24 mouse cellular contexts compared by ENCODE assay signal in the genomic region with DNA sequence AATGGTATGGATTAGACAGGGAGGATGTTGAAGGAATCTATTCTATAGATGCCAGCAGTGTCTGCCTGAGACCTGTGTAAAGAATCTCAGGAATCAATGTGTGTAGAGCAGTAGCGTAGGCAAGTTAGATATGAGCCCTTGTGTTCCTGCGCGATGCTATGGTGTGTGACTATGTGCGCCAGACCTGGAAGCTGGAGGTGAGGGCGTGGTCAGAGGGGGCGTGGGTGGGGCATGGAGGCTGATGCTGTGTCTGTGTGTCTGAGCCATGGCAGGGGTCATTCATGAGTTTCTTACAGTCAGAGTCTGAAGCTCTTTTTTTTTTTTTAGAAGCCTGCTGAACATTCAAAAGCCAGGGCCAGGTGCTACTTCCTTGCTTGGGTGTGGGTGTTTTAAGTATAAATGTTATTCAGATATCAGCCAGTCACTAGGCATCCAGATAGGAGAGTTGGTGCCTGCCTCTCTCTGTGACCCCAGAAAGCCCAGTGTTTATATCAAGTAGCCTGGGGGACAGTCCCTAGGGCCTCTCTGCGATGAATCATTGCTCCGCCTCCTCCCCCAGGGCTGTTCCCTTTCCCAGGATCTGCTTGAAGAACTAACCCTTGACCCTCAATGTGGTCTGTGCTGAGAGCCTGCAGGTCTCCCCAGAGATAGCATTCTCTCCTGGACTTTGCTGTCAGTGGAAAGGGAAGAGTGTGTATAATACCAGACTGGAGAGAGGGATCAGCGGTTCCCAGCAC. TPM values are rescaled to one million over a fixed set of nuclear protein-coding genes. Genes with fewer than 3 reads are reported as not detected.
A peak's percentile ranks its signal among the peaks of the same experiment; 100 is the strongest.
DNase-seq lines count a peak whose midpoint lies in the region; ATAC-seq lines count a peak whose summit lies in the region.
"Had no signal": no experiment of that assay in that cellular context is flagged by ENCODE, and none has a peak within 500 bp of the region (broad histone marks: within the 10 kb centered on the region; RNA-seq: fewer than 3 reads in every experiment).

No protein-coding gene starts in this region.

- intact Hi-C loops in heart, postnatal 10 days (cut with DNase I): no loop called here

- peaks cover 15% of the 10 kb centered on the region for H3K27me3 ChIP-seq in kidney, embryonic 15.5 days
- H3K27me3 ChIP-seq in kidney, embryonic 16.5 days (ENCODE audit: insufficient read depth, low read length): peaks cover 9% of the 10 kb centered on the region
- 0 out of 2 replicates have a peak, but pooled peaks cover 2% of the 10 kb centered on the region for H3K27me3 ChIP-seq in stomach, embryonic 14.5 days (ENCODE audit: control insufficient read depth, insufficient read depth, low read length)
- peaks cover 11% of the 10 kb centered on the region for H3K27me3 ChIP-seq in liver, embryonic 11.5 days (replicated peaks; ENCODE audit: control insufficient read depth, insufficient read depth, low read length)

- 80% methylated on average over 9 of the region's 9 CpGs for WGBS in kidney, embryonic 15.5 days
- WGBS in kidney, embryonic 16.5 days: 76% methylated on average over 9 of the region's 9 CpGs
- WGBS in stomach, embryonic 14.5 days: 78% methylated on average over 9 of the region's 9 CpGs
- 78% methylated on average over 9 of the region's 9 CpGs for WGBS in liver, embryonic 11.5 days

- H3K27ac ChIP-seq in kidney, embryonic 15.5 days: no peak overlapping the region
- H3K27ac ChIP-seq in kidney, embryonic 16.5 days (ENCODE audit: low read length): no peak overlapping the region
- no peak overlapping the region for H3K27ac ChIP-seq in stomach, embryonic 14.5 days (ENCODE audit: low read length)
- H3K27ac ChIP-seq in liver, embryonic 11.5 days (ENCODE audit: low read depth, low read length): no peak overlapping the region
- H3K27ac ChIP-seq: embryonic facial prominence, embryonic 15.5 days; heart, embryonic 13.5 days; layer of hippocampus, adult 2 months; liver, embryonic 14.5 days; midbrain, embryonic 12.5 days had no signal

- ATAC-seq in kidney, embryonic 15.5 days (replicated peaks; ENCODE audit: low FRiP score): peak; percentile 33; the same call in 1 of the 2 replicates
- ATAC-seq in kidney, embryonic 16.5 days (ENCODE audit: low FRiP score, low TSS enrichment): no peak
- peak; percentile 33; the same call in 1 of the 2 replicates for ATAC-seq in stomach, embryonic 14.5 days (ENCODE audit: insufficient number of reproducible peaks, insufficient read depth, low FRiP score, low read depth)
- ATAC-seq in liver, embryonic 11.5 days (replicated peaks; ENCODE audit: low FRiP score): no peak
- ATAC-seq: forebrain, embryonic 14.5 days; hindbrain, embryonic 16.5 days had no signal

- peak; percentile 63 for DNase-seq in R1 (ENCODE audit: low read depth, low spot score)
- DNase-seq in liver, embryonic 11.5 days (ENCODE audit: low spot score): no peak
- DNase-seq in heart, postnatal 10 days: no peak
- DNase-seq in layer of hippocampus, adult 9-10 months (ENCODE audit: low spot score): no peak
- DNase-seq: adrenal gland, adult 2 months; cerebellum, adult 11 months; cerebellum, adult 9-11 months; gastrocnemius, postnatal 10 days; heart, adult 11 months; kidney, adult 18-20 months; kidney, postnatal 14 days; lung, embryonic 14.5 days; right cerebral cortex, postnatal 14 days; thymus, postnatal 36 days had no signal

- H3K4me1 ChIP-seq in kidney, embryonic 15.5 days: peaks cover 9% of the 10 kb centered on the region
- H3K4me1 ChIP-seq in kidney, embryonic 16.5 days (ENCODE audit: insufficient read depth, low read length): 0 out of 2 replicates have a peak, but pooled peaks cover 4% of the 10 kb centered on the region
- H3K4me1 ChIP-seq in stomach, embryonic 14.5 days (ENCODE audit: control insufficient read depth, insufficient read depth, low read length): no peaks in the 10 kb centered on the region
- no peaks in the 10 kb centered on the region for H3K4me1 ChIP-seq in liver, embryonic 11.5 days (replicated peaks; ENCODE audit: control insufficient read depth, insufficient read depth, low read length)
- H3K4me1 ChIP-seq: midbrain, embryonic 12.5 days had no signal

- no peak overlapping the region for H3K4me3 ChIP-seq in kidney, embryonic 15.5 days (replicated peaks)
- no peak overlapping the region for H3K4me3 ChIP-seq in kidney, embryonic 16.5 days (ENCODE audit: low read length)
- no peak overlapping the region for H3K4me3 ChIP-seq in stomach, embryonic 14.5 days (ENCODE audit: low read depth, low read length)
- H3K4me3 ChIP-seq in liver, embryonic 11.5 days (ENCODE audit: low read depth, low read length): no peak overlapping the region
- H3K4me3 ChIP-seq: embryonic facial prominence, embryonic 15.5 days; heart, embryonic 13.5 days; layer of hippocampus, adult 2 months; midbrain, embryonic 12.5 days had no signal

- no peaks in the 10 kb centered on the region for H3K36me3 ChIP-seq in kidney, embryonic 15.5 days
- H3K36me3 ChIP-seq in kidney, embryonic 16.5 days (ENCODE audit: insufficient read depth, low read length): no peaks in the 10 kb centered on the region
- H3K36me3 ChIP-seq in stomach, embryonic 14.5 days (ENCODE audit: control insufficient read depth, insufficient read depth, low read length): no peaks in the 10 kb centered on the region
- no peaks in the 10 kb centered on the region for H3K36me3 ChIP-seq in liver, embryonic 11.5 days (ENCODE audit: control insufficient read depth, insufficient read depth, low read length)
- H3K36me3 ChIP-seq: embryonic facial prominence, embryonic 15.5 days; heart, embryonic 13.5 days; midbrain, embryonic 12.5 days had no signal

- H3K4me2 ChIP-seq in kidney, embryonic 15.5 days: no peak overlapping the region
- no peak overlapping the region for H3K4me2 ChIP-seq in kidney, embryonic 16.5 days (replicated peaks; ENCODE audit: low read depth, low read length)
- H3K4me2 ChIP-seq in stomach, embryonic 14.5 days (replicated peaks; ENCODE audit: low read depth, low read length): no peak overlapping the region
- no peak overlapping the region for H3K4me2 ChIP-seq in liver, embryonic 11.5 days
- H3K4me2 ChIP-seq: embryonic facial prominence, embryonic 15.5 days; heart, embryonic 13.5 days; lung, embryonic 14.5 days; midbrain, embryonic 12.5 days had no signal

- H3K9ac ChIP-seq in kidney, embryonic 15.5 days: no peak overlapping the region
- no peak overlapping the region for H3K9ac ChIP-seq in kidney, embryonic 16.5 days (replicated peaks; ENCODE audit: low read length)
- H3K9ac ChIP-seq in stomach, embryonic 14.5 days (replicated peaks; ENCODE audit: low read depth, low read length): no peak overlapping the region
- H3K9ac ChIP-seq in liver, embryonic 11.5 days (ENCODE audit: low read depth, low read length): no peak overlapping the region
- H3K9ac ChIP-seq: embryonic facial prominence, embryonic 15.5 days; heart, embryonic 13.5 days; liver, embryonic 14.5 days; lung, embryonic 14.5 days; midbrain, embryonic 12.5 days had no signal

- no peaks in the 10 kb centered on the region for H3K9me3 ChIP-seq in kidney, embryonic 15.5 days (replicated peaks)
- no peaks in the 10 kb centered on the region; the same call in 1 of the 2 replicates for H3K9me3 ChIP-seq in kidney, embryonic 16.5 days (ENCODE audit: low read length)
- H3K9me3 ChIP-seq in stomach, embryonic 14.5 days (ENCODE audit: control insufficient read depth, low read depth, low read length): no peaks in the 10 kb centered on the region
- H3K9me3 ChIP-seq in liver, embryonic 11.5 days (ENCODE audit: control insufficient read depth, low read length): no peaks in the 10 kb centered on the region
- H3K9me3 ChIP-seq: embryonic facial prominence, embryonic 15.5 days; heart, embryonic 13.5 days; midbrain, embryonic 12.5 days had no signal

RNA-seq across cellular contexts. Expression of gene Zap70, which starts 10.8 kb away (rescaled TPM):
- polyA plus RNA-seq in kidney, embryonic 15.5 days (2015; fragmentation: Nextera tagmentation; extraction: Ambion mirVana): 0.23 and 0.44 TPM in 2 replicates
- polyA plus RNA-seq in kidney, embryonic 16.5 days (2015; fragmentation: Nextera tagmentation; extraction: Ambion mirVana): 0.28 and 0.54 TPM in 2 replicates
- polyA plus RNA-seq in stomach, embryonic 14.5 days (2014; fragmentation: Nextera tagmentation; extraction: Ambion mirVana): 0.29 and 0.78 TPM in 2 replicates
- polyA plus RNA-seq in liver, embryonic 11.5 days (2014; fragmentation: Nextera tagmentation; extraction: Ambion mirVana): 0.16 and 0.19 TPM in 2 replicates
- total RNA-seq in heart, postnatal 10 days (2021): under 1 TPM; 0.27 to 0.57 TPM

RNA-seq across cellular contexts. Expression of gene Actr1b, which starts 58.1 kb away (rescaled TPM):
- 102 and 112 TPM in 2 replicates for polyA plus RNA-seq in kidney, embryonic 15.5 days (2015; fragmentation: Nextera tagmentation; extraction: Ambion mirVana)
- polyA plus RNA-seq in kidney, embryonic 16.5 days (2015; fragmentation: Nextera tagmentation; extraction: Ambion mirVana): 118 and 123 TPM in 2 replicates
- 86.9 and 91.3 TPM in 2 replicates for polyA plus RNA-seq in stomach, embryonic 14.5 days (2014; fragmentation: Nextera tagmentation; extraction: Ambion mirVana)
- 74.1 and 81.0 TPM in 2 replicates for polyA plus RNA-seq in liver, embryonic 11.5 days (2014; fragmentation: Nextera tagmentation; extraction: Ambion mirVana)
- 100 to 1,000 TPM; 118 to 127 TPM for total RNA-seq in heart, postnatal 10 days (2021)

Comparison
In these comparisons a context has a peak if more than half of its experiments do, and no peak if none do; other contexts are left out.
1. ATAC-seq: peak in kidney, embryonic 15.5 days (single experiment) and stomach, embryonic 14.5 days (single experiment); none in kidney, embryonic 16.5 days (single experiment) and liver, embryonic 11.5 days (single experiment).